Mouse (Mus musculus): ENCODE results near the gene Zfp37. TPM values are rescaled to one million over a fixed set of nuclear protein-coding genes. Genes with fewer than 3 reads are reported as not detected.
"Not testable (repeated sequence)": the region's sequence is repeated elsewhere in the genome, so short reads cannot be mapped to it uniquely, and the experiment has no call there.

Zfp37 gene
- polyA plus RNA-seq, 1 experiment = 0.42 TPM

DNA sequence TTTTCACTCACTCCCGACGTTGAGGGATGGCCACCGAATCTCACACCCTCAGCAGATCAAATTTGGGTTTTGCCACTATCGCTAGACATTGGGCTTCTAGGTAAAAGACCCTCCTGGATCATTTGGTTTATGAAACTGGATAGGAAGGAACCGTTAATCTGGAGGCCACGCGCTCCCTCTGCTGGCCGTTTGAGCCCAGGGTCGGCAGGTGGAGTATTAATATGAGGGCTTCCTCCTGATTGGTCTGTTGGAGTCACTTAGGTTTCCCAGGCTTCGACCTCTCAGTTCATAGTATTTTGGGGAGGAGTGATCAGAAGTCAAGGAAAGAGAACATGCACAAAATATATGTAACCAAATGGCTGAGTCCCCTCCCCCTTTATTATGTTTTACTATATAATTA lies 2.5 kb downstream of the Zfp37 start:
- no peak for DNase-seq (ENCODE audit: low read depth, low spot score)
- 35% methylated on average over 10 of the region's 10 CpGs for WGBS

DNA sequence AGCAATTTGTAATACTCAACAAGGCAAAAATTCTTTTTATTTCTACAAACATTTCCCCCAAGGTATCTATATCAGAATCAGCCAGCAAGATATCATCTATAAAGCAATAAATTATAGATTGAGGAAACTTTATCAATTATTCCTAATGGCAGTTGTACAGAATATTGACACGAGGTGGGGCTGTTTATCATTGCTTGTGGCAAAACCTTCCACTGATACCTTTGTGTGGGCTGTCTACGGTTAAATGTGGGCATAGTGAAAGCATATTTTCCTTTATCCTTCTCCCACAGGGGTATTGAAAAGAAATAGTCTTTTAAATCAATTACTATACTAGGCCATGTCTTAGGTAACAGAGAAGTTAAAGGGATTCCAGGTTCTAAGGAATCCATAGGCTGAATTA lies 17.4 kb downstream of the Zfp37 start:
- WGBS = 75% methylated on average over 2 of the region's 2 CpGs
- no peak for DNase-seq (ENCODE audit: low read depth, low spot score)

DNA sequence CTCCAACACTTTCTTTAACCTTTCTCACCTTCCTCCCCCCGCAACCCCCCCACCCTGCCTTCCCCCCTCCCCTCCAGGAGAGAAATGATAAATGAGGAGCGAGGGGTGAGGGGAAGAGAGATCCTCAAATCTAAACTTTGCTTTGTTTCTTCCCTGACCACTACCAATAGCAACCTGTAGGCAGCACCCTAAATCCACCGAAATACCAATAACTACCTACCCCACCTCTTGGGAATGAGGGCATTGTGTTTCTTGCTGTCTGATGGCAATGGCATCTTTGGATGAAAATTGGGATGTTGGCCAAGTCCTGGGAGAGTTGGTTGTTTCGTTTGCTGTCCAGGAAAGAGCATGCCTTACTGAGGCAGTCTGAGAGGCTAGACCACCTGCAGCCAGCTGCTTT lies 20.8 kb downstream of the Zfp37 start:
- 60% methylated on average over 4 of the region's 4 CpGs for WGBS
- no peak for DNase-seq (ENCODE audit: low read depth, low spot score)

DNA sequence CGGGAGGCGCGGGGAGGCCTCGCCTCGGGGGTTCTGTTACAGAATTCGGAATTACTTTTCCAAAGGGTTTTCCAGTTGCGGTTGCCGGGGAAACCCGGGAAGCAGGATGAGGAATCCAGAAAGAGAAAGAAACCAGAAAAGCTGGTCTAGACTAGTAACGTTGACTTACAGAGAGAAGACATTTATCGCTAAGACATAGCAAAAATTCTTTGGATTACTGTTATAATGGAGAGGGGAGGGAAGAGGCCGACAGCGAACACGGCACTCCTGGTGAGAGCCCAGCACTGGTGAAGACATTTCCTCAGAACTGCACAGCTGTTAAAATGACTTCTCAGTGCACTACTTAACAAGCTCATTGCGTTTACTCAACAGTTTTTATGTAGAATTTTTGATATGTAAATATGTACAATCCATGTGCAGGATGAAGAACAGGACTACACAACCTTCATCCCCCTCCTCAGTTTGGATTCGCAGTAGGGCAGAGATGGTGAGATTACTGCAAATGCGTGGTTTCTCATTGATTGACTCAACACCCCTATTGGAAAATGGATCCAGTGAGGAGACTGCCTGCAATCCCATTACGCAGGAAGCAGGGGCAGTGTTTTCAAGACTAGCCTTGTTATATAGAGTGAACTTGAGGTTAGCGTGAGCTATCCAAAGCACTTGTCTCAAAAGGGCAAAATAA lies 22.0 kb downstream of the Zfp37 start:
- DNase-seq (ENCODE audit: low read depth, low spot score) = no peak
- WGBS = 4% methylated on average over 19 of the region's 19 CpGs

DNA sequence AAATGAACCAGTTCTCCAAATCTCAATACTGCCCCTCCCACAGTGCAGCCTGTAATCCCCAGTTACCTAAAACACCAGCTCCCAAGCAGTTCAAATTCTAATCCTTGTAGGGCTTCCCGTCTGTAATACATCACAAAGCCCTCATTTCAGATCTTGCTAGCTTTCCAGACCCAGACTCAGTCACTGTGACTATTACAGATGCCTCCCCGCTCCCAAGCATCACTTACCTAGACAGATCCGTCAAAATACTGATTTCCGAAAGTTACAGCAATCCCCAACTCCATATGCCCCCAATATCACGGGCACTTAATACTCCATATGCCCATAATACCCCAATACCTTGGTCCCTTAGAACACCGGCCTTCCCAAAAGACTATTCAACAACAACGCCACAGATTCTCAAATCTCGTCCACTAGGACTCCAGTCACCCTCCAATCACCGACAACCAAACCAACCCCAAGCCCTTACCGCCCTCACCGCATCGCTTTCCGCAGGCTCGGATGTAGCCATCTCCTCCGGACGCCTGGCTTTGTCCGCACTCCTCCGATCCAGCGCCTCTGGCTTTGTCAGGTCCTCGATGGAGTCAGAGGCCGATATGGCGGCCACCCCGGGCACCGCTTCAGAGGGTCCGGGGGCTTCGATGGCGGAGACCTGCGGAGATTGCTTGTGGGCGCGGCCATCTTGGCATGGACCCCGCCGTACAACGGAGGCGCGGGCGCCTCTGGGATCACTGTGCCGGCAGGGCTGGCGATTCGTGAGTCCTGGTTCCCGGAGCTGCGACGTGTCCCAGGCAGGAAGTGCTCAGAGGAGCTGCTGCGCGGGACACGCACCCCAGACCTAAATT lies 22.8 kb downstream of the Zfp37 start:
- 2% methylated on average over 45 of the region's 45 CpGs for WGBS

DNA sequence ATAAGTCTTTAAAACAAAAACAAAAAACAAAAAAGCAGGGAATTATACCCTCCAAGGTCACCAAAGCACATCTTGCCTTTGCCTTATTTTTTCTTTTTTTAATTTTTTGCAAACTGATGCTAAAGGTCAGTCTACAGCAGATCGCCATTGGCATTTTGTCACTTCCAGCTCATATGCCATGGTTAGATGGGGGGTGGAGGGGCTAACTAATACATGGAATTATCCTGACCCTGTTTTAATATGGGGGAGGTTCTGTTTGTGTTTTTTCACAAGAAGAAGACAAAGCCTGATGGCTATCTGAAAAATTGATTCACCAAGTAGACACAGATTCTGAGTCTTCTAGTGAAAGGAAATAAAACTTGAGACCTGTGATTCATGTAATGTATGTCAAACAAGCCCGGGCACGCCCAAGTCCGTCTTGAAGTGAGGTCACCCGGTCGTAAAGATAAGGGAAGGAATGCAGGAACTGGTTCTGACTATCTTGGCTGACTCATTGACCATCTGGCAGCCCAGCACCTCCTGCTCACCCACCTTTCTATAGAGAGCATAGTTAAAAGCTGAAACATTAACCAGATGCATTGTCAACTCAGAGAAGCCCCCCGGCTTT lies 30.8 kb downstream of the Zfp37 start:
- 32% methylated on average over 7 of the region's 7 CpGs for WGBS
- no peak for DNase-seq (ENCODE audit: low read depth, low spot score)

More for the DNA sequence above, 22.8 kb downstream of the Zfp37 start:
- DNase-seq (ENCODE audit: low read depth, low spot score) = no peak

DNA sequence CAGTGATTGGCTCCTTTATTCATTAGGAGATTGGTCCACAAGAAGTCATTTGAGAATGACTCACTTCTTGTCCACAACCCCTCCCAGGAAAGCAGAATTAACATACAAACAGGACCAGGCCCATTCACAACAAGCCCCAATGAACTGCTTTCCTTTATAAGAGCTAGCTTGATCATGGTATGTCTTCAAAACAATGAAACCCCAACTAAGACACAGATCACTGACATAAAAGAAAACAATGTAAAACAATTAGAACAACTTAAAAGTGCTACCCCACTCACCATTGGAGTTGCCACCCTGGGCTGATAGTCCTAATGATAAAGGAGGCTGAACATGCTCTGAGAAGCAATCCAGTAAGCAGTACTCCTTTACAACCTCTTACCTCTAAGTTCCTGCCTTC lies 42.1 kb downstream of the Zfp37 start:
- no peak for DNase-seq (ENCODE audit: low read depth, low spot score)

DNA sequence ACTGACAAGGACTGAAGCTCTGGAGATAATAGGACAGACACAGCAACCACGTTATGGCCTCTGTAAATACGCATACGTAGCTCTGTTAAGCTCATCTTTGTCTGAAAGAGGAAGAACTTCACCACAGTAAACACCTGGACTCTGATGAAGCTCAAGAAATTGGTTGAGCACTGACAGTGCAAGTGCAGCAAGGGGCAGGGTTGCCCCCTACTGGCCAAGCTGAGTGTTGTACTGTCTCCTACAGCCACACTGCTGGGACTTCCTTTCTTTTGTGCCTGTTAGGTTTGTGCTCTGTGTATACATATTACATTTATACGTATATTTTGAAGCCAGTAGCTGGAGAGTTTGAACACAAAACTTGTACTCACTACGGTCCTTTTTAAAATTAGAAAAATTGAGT lies 53.6 kb downstream of the Zfp37 start:
- no peak for DNase-seq (ENCODE audit: low read depth, low spot score)

DNA sequence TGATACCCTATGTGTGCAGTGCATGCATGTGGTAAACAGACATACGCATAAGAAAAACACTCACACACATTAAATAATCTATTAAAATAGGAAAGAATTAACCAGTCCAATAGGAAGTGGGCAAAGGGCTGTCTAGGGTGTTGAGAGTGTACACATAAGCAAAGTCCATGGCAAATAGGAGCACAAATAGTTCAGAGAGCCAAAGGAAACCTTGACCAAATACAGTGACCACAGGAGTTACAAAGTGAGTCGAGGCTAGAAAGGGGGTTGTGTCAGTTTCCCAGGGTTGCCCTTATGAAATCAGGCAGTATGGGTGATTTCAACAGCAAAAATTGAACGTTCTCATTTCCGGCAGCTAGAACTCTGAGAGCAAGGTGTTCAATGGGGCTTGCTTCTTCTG lies 56.4 kb downstream of the Zfp37 start:
- 83% methylated on average over 4 of the region's 4 CpGs for WGBS
- DNase-seq (ENCODE audit: low read depth, low spot score) = no peak

More for the DNA sequence above, 53.6 kb downstream of the Zfp37 start:
- WGBS = 33% methylated on average over 5 of the region's 5 CpGs

DNA sequence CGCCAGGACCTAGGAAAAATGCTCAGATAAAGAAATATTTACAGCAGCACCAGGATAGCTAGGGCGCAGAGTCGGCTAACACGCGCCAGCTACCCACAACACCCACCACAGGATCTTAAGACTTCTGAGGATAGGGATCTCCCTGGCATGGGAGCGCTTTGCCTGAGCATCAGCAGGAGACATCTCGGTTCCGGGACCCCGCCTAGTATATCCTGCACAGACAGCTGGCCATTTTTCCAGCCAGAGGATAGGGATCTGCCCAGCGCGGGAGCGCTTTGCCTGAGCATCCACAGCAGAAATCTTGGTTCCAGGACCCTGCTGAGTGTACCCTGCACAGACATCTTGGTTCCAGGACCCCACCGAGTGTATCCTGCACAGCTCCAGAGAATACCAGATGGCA lies 63.2 kb downstream of the Zfp37 start:
- not testable (repeated sequence) for DNase-seq (ENCODE audit: low read depth, low spot score)
- WGBS = 92% methylated on average over 13 of the region's 13 CpGs

DNA sequence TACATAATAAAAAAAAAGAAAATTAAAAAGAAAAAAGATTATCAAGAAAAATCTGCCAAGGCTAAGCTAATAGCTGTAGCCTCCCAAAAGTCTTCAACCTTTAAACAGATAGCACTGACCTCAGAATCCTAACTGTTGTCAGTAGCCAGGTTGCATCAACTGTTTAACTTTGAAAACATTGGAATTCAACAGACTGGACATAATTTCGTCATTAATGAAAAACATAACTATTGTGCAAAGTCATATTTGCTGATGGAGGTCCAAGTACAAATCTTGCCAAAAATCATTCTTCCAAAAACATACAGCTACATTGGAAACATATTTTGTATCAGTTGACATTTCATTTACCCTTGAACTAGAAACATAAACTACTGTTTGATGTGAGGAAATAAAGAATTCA lies 72.4 kb downstream of the Zfp37 start:
- WGBS = 70% methylated on average over 1 of the region's 1 CpGs
- no peak for DNase-seq (ENCODE audit: low read depth, low spot score)

DNA sequence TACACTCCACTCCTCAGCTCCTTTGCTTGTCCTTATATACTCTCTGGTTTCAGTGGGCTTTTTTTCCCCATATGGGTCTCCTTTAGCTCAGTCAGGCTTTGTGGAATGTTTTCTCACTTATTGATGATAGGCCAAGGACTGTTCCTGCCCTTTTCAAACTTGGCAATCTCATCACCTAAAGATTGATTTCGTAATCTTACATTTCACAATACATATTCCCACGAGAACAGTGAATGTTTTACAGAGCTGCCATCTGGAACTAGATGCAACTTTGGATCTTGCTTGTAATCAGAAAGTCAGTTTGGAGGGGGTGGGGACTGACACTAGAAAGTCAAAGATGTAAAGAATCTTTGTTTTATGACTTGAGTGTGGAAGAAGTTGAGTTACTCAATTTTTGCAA lies 80.0 kb downstream of the Zfp37 start, which contains the start of gene Mup21:
Gene Mup21 (minus strand): TSS at position 53 of the 400 bp plus-strand sequence.
- 42% methylated on average over 2 of the region's 2 CpGs for WGBS
- no peak for DNase-seq (ENCODE audit: low read depth, low spot score)

Other genes starting within 250 kb of the Zfp37 start
- not detected in 2 replicates for gene Mup20, start 176.9 kb downstream of the Zfp37 start, polyA plus RNA-seq (2012; rRNA removed)
- gene Mup3, start 143.7 kb downstream of the Zfp37 start, polyA plus RNA-seq (2012; rRNA removed) = 0.09 TPM in 1 of 2 replicates, not detected in the other
- not detected in 2 replicates for gene Mup21, start 80.2 kb downstream of the Zfp37 start, polyA plus RNA-seq (2012; rRNA removed)
- 10.7 and 12.7 TPM in 2 replicates for gene Slc31a2, start 31.5 kb upstream of the Zfp37 start, polyA plus RNA-seq (2012; rRNA removed)
- gene Fkbp15, start 129.5 kb upstream of the Zfp37 start, polyA plus RNA-seq (2012; rRNA removed) = 16.7 and 24.6 TPM in 2 replicates
- gene Slc31a1, start 129.7 kb upstream of the Zfp37 start, polyA plus RNA-seq (2012; rRNA removed) = 68.2 and 69.2 TPM in 2 replicates
- gene Cdc26, start 177.6 kb upstream of the Zfp37 start, polyA plus RNA-seq (2012; rRNA removed) = 25.2 and 28.3 TPM in 2 replicates
- gene Prpf4, start 177.8 kb upstream of the Zfp37 start, polyA plus RNA-seq (2012; rRNA removed) = 10.4 and 11.3 TPM in 2 replicates
- gene Rnf183, start 204.2 kb upstream of the Zfp37 start, polyA plus RNA-seq (2012; rRNA removed) = 0.89 and 2.1 TPM in 2 replicates
- gene Wdr31, start 239.8 kb upstream of the Zfp37 start, polyA plus RNA-seq (2012; rRNA removed) = 1.7 and 1.9 TPM in 2 replicates
- 85.8 and 103 TPM in 2 replicates for gene Bspry, start 249.0 kb upstream of the Zfp37 start, polyA plus RNA-seq (2012; rRNA removed)

All from large intestine, adult 2 months (tissue).